Mouse (Mus musculus): Measurements from ENCODE around the gene Myzap. TPM values are rescaled to one million over a fixed set of nuclear protein-coding genes. Genes with fewer than 3 reads are reported as not detected.

Gene Myzap
- total RNA-seq, 1 experiment from 2014 or later: 4.8 TPM

GRCm38 (mm10) chr9:71566763-71567162 lies 25.4 kb downstream of the Myzap start:
- no peak for ATAC-seq (replicated peaks; ENCODE audit: insufficient number of reproducible peaks, low FRiP score, low TSS enrichment, poor library complexity, severe bottlenecking)

GRCm38 (mm10) chr9:71557737-71558136 lies 34.4 kb downstream of the Myzap start:
- no peak for ATAC-seq (replicated peaks; ENCODE audit: insufficient number of reproducible peaks, low FRiP score, low TSS enrichment, poor library complexity, severe bottlenecking)

GRCm38 (mm10) chr9:71554001-71554400 lies 38.2 kb downstream of the Myzap start:
- ATAC-seq (replicated peaks; ENCODE audit: insufficient number of reproducible peaks, low FRiP score, low TSS enrichment, poor library complexity, severe bottlenecking): no peak

DNA sequence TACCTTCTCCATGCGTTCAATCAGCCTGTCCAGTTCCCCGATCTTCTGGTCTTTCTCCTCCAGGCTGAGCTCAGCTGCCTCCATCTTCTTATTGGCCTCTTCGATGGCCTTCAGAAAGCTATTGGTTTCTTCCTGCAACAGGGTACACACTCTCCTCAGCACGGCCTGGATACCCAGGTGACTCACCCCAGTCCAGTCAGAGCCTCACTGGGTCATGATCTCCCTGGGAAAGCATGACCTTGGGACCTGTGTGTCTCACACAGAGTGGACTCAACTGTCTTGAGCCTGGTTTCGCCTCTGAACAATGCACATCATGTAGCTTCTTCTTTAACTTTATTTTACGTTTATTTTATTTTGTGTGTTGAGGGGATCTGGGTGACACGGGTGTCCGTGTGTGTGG lies 42.0 kb downstream of the Myzap start:
- ATAC-seq (replicated peaks; ENCODE audit: insufficient number of reproducible peaks, low FRiP score, low TSS enrichment, poor library complexity, severe bottlenecking): no peak

GRCm38 (mm10) chr9:71547704-71548275 lies 44.4 kb downstream of the Myzap start:
- no peak for ATAC-seq (replicated peaks; ENCODE audit: insufficient number of reproducible peaks, low FRiP score, low TSS enrichment, poor library complexity, severe bottlenecking)

DNA sequence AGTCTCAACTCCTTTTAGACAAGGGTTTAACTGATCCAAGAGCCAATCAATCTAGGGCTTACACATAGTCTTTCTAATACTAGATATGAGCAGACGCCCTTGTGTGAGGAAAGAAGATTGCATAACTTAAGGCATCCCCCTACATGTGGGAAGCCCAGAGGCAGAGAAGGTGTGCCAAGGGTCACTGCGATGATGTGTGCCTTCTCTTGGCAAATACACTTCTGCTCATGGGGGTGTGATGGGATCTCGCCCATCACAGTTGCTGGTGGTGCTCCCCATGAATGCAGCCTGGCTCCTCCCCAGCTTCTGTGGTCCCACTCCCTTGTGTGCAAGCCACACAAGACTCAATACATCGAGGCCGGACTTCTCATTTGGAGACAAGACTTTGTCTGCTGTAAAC lies 47.3 kb downstream of the Myzap start:
- ATAC-seq (replicated peaks; ENCODE audit: insufficient number of reproducible peaks, low FRiP score, low TSS enrichment, poor library complexity, severe bottlenecking): no peak

GRCm38 (mm10) chr9:71543443-71544222 lies 48.5 kb downstream of the Myzap start:
- no peak for ATAC-seq (replicated peaks; ENCODE audit: insufficient number of reproducible peaks, low FRiP score, low TSS enrichment, poor library complexity, severe bottlenecking)

DNA sequence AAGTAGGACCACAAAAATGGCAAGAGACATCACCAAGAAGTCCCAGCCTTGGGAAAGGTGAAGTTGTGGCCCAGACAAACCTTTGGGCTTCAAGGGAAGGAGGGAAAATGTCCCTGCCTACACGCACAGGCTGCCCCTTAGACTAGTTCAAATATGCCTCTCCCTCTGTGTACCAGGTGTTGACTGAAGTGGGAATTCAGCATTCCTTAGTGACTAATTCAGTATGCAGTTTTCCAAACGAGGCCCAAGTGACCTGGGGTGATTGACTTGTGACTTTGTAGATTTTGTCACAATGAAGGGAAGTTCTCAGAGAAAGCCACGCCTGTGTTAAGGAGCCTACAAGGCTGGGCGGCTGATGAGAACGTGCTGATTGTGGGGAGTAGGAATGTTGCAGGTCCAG lies 49.9 kb downstream of the Myzap start:
- ATAC-seq (replicated peaks; ENCODE audit: insufficient number of reproducible peaks, low FRiP score, low TSS enrichment, poor library complexity, severe bottlenecking): no peak

GRCm38 (mm10) chr9:71540739-71541138 lies 51.4 kb downstream of the Myzap start:
- no peak for ATAC-seq (replicated peaks; ENCODE audit: insufficient number of reproducible peaks, low FRiP score, low TSS enrichment, poor library complexity, severe bottlenecking)

- ATAC-seq (replicated peaks; ENCODE audit: insufficient number of reproducible peaks, low FRiP score, low TSS enrichment, poor library complexity, severe bottlenecking): no peak
Measured at GRCm38 (mm10) chr9:71535730-71536129, 56.4 kb downstream of the Myzap start.

- no peak for ATAC-seq (replicated peaks; ENCODE audit: insufficient number of reproducible peaks, low FRiP score, low TSS enrichment, poor library complexity, severe bottlenecking)
Measured at GRCm38 (mm10) chr9:71535036-71535435, 57.1 kb downstream of the Myzap start.

- ATAC-seq (replicated peaks; ENCODE audit: insufficient number of reproducible peaks, low FRiP score, low TSS enrichment, poor library complexity, severe bottlenecking): no peak
Measured at GRCm38 (mm10) chr9:71529960-71530359, 62.2 kb downstream of the Myzap start.

GRCm38 (mm10) chr9:71527438-71527837 lies 64.7 kb downstream of the Myzap start:
- ATAC-seq (replicated peaks; ENCODE audit: insufficient number of reproducible peaks, low FRiP score, low TSS enrichment, poor library complexity, severe bottlenecking): no peak

DNA sequence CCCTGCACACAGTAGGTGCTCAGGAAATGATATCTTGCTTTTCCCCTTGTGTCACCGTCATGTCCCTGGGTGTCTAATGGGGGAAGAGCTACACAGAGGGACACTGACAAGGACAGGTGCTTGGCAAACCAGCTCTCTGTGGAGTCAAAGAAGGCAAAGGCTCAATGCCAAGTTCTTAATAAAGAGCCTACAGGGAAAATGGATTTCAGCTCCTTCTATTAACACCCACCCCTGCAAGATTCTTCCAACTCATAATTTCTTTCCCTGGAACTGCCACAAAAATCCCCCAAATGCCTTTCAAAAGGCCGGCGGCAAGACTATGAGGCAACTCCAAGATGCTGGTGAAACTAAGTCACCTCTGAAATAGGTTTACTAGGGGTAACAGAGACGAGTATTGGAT lies 68.3 kb downstream of the Myzap start:
- no peak for ATAC-seq (replicated peaks; ENCODE audit: insufficient number of reproducible peaks, low FRiP score, low TSS enrichment, poor library complexity, severe bottlenecking)

- ATAC-seq (replicated peaks; ENCODE audit: insufficient number of reproducible peaks, low FRiP score, low TSS enrichment, poor library complexity, severe bottlenecking): no peak
Measured at GRCm38 (mm10) chr9:71519836-71520235, 72.3 kb downstream of the Myzap start.

- ATAC-seq (replicated peaks; ENCODE audit: insufficient number of reproducible peaks, low FRiP score, low TSS enrichment, poor library complexity, severe bottlenecking): no peak
Measured at GRCm38 (mm10) chr9:71517487-71517886, 74.7 kb downstream of the Myzap start.

GRCm38 (mm10) chr9:71515862-71516261 lies 76.3 kb downstream of the Myzap start:
- ATAC-seq (replicated peaks; ENCODE audit: insufficient number of reproducible peaks, low FRiP score, low TSS enrichment, poor library complexity, severe bottlenecking): no peak

- ATAC-seq (replicated peaks; ENCODE audit: insufficient number of reproducible peaks, low FRiP score, low TSS enrichment, poor library complexity, severe bottlenecking): no peak
Measured at GRCm38 (mm10) chr9:71513566-71513965, 78.6 kb downstream of the Myzap start.

DNA sequence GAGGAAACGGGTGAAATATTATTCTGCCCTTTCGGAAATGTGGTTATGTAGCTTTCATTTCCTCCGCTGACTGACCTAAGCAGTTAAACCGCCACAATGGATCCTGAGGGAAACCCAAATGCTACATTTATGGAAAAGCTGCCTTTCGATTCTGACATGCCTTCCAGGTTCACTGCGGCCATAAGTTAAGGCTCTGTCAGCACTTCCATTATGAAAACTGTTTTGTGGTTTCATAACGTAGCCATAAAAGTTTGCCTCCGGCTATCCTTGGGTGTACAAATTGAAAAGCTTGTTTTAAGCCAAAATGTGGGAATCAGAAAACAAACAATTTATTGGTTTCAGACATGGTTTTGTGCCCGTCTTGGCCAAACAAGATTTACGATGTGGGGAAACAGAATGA lies 79.3 kb downstream of the Myzap start:
- ATAC-seq (replicated peaks; ENCODE audit: insufficient number of reproducible peaks, low FRiP score, low TSS enrichment, poor library complexity, severe bottlenecking): no peak

- no peak for ATAC-seq (replicated peaks; ENCODE audit: insufficient number of reproducible peaks, low FRiP score, low TSS enrichment, poor library complexity, severe bottlenecking)
Measured at GRCm38 (mm10) chr9:71498391-71499182, 93.6 kb downstream of the Myzap start.

Measured in monocyte, adult 5-6 weeks (primary cell).